Mouse (Mus musculus): ENCODE data around the gene Samd5.

The Samd5 gene

GRCm38 (mm10) chr10:9575605-9576004 is 99.4 kb downstream of the Samd5 start:
- DNase-seq (ENCODE audit: low spot score in 2 of 2): peak; percentile 19 to 46

- no peak for DNase-seq (ENCODE audit: low spot score in 2 of 2)
These were observed 100.9 kb downstream of the Samd5 start for GRCm38 (mm10) chr10:9574135-9574534.
